Mouse (Mus musculus): ENCODE data around the gene Snx20.

The Snx20 gene

DNA sequence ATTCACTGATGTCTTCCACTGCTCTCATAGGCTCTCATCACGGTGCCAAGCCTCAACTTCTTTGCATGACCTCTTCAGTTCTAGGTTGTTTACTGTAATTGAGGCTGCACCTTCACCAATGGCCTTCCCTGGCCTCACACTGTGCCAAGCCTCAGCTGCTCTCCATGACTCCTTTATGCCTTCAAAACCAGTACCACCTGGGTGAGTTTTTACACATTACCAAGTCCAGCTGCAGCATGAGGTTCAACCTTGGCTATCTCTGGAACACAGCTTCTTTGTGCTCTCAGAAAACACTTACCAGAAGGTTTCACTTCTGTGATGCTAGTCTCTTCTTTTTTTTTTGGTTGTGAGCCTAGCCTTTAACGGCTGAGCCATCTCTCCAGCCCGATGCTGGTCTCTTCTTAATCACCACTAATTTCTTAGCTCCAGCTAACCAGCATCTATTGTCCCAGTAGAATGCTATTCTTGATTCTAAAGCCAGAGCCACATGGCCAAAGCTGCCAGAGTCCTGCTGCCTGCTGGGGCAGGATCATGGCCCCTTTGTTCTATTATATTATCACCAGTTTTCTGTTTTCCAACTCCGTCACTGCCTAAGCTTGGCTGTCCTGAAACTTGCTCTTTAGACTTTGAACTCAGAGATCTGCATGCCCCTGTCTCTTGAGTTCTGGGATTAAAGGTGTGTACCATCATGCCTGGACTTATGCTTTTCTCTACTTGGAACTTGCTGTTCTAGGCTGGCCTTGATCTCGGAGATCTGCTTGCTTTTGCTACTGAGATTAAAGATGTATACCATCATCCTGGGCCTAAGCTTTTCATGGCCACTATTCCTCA lies 7.0 kb upstream of the Snx20 start:
- no peak for DNase-seq

DNA sequence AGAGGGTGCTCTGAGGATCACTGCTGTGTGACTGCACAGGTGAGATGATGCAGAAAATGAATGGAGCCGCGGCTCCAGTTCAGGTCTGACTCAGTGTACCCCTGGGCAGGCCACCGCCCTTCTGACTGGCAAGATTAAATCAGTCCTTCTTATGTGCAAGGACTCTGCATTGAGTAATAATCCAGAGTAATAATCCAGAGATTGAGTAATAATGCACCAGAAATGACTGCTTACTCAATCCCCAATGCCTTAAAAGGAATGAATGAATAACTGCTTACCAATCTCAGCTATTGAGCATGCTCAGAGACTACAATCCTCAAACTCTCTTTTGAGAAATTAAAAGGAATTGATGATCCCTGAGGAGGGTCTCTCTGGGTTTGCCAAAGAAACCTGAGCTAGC lies 3.0 kb upstream of the Snx20 start:
- DNase-seq: no peak

DNA sequence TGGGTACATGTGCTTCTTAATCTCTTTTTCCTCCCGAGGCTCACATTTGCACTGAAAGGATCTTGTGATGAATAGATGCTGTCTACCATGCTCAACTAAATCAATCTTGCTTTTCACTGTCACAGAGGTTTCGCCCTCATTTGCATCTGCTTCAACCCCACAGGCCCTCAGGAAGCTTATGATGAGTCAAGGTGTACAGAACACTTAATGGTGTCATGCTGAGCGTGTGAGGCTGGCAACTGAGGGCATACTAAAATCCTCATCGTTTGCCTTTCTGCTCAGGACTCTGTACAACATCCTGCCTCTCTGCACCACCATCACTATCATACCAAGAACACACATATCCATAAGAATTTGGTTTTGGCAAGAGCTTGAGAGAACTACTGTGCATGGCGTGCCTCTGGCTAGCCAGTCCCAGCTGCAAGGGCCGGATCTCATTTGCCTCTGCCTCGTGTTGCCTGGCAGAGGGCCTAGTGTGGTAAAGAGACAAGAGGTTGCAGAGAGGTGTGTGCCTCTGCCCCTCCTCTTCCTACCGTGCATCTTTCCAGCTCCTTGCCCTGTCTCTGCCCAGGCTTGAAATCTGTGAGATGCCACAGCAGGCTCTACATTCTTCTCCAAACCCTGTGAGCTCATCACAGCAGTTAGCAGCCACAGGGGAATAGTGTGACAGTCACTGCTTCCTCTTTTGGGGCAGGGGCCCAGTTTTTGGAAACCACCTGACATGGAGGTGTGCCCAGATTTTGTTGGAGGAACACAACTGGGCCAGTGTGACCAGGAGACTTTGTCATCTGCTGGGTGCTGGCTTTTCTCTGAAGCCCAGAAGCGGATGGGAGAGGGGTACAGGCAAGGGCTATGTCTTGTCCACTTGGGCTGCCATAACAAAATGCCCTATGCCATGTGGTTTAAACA lies 1.4 kb upstream of the Snx20 start:
- DNase-seq: no peak

DNA sequence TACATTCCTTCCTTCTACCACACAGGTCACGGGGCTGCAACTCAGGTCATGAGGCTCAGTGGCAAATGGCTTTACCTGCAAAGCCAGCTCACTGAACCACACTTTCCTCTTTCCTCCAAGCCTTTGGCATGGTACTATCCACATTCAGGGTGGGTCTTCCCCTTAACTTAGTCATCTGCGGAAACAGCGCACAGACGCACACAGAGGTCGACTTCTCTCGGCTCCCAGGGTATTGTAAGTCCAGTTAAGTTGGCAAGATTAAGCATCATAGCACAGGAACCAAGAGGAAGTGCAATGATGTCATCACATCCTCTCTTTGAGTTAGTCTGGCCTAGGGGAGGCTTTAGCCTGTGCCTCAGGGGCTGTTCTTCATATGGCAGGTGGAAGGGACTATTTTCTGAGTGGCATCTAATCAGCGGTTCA lies 2.6 kb downstream of the Snx20 start:
- DNase-seq: no peak

DNA sequence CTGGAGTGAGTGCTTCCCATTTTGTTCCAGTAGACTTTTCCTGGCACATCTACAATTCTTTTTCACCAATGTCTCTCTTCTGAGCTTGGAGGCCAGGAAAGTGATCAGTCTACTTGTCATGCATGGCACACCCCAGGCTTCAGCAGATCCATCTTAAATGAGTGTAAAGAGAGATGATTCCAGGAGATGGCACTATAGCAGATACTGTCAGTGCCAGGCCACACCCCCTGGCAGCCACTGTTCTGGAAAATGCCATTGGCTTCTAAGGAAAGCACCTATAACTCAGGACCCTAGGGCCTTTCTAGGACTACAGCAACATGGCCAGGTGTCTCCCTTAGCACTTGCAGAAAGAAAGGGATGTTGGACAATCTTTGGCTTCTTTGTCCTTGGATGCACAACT lies 4.8 kb downstream of the Snx20 start:
- DNase-seq: peak in 1 of 2 experiments; percentile 27

DNA sequence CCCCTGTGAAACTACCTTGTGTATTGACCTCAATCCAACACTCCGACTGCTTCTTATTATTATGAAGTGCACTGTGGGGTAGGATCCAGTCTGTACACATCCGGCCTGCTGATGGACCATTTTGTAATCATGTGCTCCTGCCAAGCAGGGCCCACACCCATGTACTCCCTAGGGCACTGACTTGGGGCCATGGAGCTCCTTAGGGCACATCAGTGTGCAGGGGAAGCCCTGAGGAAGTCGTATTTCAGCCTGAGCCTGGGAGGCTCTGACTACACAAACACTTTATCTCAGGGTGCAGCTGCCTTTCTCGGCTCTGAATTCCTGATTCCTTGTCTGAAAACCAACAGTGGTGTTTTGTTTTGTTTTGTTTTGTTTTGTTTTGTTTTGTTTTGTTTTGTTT lies 5.7 kb downstream of the Snx20 start:
- DNase-seq: no peak

DNA sequence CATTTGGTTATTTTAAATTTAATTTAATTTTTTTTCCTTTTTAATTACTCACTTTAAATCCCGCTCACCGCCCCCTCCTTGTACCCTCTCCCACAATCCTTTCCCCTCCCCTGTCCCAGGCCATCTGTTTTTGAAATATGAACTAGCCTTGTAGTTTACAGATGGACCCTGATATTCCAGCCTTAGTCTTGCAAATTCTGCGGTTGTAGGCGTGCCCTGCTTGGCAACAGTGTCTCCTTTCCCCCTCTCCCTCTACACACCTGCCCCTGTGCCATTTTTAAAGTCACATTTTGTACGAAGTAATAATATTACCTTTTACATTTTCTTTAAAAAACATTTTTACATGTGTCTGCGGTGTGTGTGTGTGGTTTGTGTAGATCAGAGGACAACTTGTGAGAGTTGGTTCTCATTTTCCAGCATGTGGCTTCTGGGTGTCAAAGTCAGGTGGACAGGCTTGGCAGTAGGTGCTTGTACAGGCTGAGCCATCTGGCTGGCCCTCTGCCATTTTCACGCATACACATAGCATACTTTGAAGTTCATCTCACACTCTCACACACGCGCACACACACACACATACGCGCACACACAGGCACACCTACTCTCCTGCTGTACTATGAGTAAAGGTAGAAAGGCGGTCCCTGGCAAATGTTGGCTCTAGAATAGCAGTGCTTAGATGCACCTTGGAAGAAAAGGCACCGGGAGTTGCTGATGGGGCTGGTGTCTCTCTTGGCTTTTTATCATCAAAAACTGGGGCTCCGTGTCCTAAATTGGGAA lies 7.7 kb downstream of the Snx20 start:
- DNase-seq: peak; percentile 57 to 59

DNA sequence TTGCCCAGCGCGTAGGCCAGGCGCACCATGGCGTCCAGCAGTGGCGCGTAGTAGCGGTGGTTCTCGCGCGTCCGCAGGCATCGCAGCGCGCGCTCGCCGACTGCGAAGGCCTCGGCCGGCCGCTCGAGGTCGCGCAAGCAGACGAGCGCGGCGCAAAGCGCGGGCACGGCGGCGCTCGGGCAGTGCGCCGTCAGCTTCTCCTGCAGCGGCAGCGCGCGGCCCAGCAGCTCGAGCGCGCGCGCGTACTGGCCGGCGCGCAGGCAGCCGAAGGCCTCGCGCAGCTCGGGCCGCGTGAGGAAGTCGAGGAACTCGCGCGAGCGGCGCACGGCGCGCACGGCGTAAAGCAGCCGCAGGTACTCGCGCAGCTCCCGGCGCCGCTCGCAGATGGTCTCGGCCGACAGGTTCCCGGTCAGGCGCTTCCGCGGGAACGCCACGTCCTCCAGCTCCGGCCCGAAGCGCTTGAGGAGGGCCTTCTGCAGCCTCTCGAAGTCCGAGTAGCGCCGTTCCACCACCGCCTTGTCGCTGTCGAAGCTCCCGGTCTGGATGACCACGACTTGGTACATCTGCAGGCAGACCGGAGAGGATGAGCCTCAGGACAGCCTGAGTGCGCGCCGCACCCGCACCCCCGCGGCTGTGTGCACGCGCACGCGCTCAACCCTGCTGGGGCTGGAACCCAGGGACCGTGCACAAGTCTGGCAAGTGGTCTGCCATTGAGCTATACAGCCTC lies 8.5 kb downstream of the Snx20 start:
- DNase-seq: peak; percentile 73 to 88

DNA sequence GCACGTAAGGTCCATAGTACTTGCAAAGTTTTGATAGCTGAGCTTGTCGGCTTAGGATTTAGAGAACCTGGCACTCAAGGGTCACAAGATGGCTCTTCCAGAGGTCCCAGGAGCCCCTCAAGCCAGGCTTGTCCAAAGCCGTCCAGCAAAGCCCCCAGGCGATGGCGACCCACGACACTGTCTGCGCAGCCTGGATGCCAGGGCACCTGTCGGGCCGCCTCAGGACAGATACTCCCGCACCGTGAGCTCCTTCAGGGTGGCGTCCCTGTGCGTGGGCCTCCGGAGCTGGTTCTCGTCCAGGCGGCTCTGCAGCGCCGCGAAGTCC lies 9.0 kb downstream of the Snx20 start:
- DNase-seq: no peak

DNA sequence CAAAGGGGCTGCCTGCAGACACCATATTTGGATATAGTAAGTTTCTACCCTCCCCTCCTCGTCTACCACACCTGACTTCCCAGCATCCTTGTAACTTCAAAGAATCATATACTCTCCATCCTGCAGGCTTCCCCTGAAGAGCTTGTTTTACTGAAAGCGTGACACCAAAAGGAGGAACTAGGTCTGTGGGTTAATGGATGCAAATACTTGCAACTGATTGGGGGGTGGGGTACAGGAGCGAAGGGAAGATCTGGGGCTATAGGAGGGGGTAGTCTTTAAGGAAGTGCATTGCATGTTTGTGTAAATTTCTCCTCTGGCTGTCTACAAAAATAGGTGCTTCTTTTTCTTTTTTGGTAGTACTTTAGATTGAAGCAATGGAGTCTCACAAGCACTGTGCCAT lies 9.5 kb downstream of the Snx20 start:
- DNase-seq: no peak

DNA sequence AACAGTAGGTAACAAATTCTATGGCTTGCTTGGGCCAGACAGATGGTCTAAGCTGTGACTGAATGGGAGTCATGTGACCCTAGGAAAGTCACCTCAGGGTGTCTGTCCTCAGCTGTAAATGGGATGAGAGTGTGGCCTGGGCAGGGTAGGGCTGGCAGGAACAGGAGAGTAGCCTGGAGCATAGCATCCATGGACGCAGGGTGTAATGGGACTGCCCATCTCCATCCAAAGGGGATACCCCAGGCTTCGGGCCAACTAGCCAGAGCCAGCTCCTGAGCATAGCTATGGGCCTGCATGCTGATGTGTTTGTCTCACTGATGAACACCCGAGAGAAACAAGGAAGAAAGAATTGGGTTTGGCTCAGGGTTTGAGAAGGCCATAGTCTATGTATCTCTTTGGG lies 11.7 kb downstream of the Snx20 start:
- peak in 1 of 2 experiments; percentile 30 for DNase-seq

DNA sequence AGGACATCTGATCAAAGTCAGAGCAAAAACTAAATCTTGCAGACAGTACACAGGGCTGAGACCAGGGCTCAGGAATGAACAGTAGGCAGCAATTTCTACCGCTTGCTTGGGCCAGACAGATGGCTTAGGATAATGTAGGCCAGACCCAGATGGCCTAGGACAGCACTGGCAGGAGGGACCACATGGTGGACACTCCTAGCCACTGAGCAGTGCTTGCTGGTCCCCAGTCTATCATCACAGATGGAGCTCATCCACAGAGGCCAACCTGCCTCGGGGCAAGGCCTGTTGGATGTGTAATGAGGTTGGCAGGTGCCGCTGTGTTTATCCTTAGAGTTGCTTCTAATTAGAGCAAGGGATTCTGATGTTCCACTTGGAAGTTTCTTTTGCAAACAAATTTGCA lies 12.6 kb downstream of the Snx20 start:
- DNase-seq: peak; percentile 75 to 86

DNA sequence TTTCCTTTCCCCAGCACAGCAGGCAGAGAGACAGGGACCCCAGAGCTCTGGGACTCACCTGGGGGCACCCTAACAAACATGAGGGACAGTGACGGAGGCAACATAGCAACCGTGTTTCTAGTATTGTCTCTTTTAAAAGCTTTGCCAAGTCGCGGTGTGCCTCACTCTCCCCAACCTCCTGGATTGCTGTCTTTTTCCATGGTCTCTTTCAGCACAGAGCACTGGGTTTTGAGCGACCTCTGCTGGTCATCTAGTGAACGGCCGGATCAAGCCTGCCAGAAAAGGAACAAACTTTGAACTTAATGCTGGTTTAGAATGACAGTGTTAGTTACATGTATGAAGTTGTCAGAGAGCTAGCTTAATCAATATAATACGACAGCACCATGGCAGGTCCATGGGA lies 14.5 kb downstream of the Snx20 start:
- DNase-seq: peak; percentile 80 to 88

DNA sequence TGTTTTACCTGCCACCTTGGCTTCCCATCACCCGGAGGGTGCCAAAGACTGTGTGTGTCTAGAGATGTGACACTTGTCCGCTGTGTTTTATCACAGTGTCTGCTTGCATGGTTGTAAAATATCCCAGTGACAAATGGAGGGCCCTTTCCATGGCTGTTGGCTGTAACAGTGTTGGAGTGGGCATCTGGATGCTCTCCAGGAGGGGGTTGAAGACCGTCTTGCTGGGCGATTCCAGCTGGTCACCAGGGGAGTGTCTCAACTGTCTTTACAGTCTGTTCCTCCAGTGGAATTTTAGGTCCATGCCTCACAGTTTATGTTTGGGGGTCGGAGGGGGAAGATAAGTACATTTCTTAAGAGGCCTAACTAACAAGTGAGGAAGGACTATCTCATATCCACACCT lies 15.0 kb downstream of the Snx20 start:
- DNase-seq: no peak

DNA sequence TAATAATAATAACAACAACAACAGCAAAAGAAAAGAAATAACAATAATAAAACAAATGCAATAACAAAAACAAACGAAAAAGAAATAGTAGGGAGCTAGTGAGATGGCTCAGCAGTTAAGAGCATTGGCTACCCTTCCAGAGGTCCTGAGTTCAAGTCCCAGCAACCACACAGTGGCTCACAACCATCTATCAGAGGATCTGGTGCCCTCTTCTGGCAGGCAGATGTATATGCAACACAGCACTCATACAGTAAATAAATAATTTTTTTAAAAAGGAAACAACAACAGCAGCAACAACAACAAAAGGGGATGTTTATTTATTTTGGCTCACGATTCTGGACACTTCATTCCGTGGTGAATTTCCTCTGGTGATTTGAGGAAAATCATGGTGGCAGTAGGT lies 16.4 kb downstream of the Snx20 start:
- no peak for DNase-seq

DNA sequence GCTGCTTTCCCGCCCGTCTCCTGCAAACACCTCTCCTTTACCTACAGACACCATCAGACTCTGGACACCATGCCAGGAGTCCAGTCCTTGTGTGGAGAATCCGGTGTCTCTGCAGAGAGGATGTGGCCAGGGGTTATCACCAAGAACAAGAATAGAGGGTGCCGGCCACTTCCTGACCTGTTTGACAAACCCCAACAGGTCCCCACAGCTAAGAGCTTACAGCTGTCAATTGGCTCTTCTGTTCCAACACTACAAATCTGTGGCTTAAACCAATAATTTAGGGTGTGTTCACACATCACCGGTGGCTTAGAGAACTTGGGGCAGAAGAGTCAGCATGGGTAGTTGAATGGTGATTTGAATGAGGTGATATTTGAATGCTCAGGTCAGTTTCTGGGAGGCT lies 17.3 kb downstream of the Snx20 start:
- no peak for DNase-seq

DNA sequence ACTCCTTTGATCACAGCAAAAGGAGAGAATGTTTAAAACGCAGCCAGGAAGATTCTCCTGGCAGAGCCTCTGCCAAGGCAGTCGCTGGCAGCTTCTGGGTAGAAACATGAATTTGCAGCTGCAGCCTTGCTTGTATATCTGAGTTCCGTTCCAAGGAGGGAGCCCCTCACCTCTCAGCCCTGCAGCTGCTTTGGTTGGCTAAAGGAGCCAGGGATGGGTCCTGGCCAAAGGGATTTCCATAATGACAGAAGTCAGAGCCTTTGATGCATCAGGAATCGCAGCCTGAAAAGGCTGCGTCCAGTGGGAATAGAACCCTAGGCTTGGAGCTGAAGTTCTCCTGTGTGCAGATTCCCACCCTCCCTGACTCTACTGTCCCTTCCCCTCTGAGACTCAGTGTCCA lies 20.9 kb downstream of the Snx20 start:
- DNase-seq: no peak

DNA sequence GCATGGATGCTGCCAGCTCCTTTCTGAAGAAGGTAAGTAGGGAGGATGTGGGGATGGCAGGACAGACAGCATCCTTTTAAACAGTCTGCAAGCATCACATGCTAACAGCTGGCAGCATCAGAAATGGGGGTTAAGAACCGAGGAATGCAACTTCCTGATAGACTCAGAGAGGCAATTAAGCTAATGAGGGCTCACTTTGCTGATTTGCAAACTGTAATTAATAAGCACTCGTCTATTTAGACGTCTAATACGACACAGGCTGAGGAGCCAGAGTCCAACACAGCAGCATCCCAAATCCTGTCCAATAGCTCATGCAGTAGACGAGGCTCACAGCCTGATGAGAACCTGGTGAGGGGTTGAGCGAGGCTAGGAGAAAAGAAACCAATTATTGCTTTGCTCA lies 25.7 kb downstream of the Snx20 start:
- DNase-seq: no peak

DNA sequence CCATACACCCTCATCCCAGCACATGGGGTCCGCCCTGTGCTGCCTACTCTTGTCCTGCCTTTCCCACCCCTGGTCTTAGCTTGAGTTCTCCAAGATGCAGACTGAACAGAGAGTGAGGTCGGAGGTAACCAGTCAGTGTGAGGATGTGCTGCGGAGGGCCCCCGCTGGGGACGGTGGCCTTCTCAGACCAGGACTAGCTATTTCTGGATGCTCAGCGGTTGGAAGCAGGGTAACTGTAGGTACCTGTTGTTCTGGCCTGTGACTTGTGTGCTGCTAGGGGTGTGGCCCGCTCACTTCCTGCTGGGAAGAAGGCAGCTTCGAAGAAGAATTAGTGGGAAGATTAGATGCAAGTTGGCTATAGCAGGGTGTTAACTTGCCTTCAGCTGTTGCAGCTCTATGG lies 26.9 kb downstream of the Snx20 start:
- no peak for DNase-seq

DNA sequence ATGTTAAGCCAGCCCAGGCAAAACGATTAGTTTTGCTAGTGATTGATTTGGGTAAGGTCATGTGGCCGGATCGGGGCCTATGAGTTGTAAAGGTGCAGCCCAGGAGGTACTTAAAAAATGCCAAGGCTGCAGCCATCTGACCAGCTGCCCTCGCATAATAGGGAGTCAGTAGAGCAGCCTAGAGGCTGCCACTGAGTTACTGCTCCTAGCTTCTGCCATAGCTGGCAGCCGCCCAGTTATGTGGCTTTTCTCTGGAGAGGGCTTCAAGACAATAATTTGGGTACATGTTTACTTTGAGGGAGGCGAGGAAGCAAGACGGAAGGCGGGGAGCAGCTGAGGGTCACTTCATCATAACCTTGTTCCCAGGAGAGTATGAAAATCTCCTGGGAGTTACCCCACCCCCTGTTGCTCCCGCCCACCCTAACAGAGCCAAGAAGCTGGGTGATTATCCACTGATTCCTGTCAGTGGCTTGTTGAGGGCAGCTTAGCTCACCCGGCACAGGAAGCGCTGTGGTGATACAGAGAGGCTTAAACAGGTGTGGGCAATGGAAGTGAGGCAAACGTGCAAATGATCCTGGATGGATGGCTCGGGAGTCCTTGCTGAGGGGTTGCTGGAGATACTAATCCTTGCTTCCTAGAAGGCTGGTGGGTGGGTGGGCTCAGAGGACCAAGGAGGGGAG lies 30.4 kb downstream of the Snx20 start:
- DNase-seq: no peak

DNA sequence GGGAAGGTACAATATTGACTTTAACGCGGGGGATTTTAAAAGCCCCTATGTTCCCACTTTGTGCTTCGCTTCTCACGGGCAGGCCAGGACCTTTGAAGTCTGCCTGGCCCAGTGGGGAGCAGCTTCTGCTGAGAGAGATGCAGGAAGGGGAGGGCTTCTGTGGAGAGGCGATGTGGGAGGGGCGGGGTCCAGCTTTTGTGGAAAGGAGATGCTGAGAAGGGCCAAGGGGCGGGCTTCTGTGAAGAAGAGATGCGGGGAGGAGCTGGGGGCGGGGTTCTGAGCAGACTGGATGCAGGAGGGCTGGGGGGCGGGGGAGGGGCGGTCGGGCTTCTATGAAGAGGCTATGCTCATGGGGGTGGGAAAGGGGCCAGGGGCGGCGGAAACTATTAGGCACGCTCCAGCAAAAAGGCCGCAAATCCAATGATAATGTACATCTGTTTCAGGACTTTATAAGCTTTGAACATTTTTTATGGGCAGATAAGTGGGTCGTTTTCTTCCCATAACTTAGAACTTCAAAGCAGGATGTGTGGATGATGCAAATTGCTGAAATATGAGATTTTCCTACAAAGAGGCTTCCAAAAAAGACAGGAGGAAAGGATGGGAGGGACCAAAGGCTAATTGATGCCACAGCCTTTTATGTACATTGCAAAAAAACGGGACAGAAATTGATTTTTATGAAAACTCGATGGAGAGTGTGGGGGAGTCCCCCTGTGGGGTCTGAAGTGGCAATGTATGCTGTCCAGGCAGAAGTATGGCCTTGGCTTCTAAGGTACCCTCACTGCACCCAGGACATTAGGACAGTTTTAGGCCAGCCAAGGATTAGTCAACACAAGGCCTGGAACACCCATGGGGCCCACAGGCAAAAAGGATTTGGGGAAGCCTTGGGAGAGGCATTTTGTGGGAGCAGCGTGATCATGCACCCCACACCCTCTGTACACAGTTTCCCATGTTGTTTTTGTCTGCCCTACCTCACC lies 31.6 kb downstream of the Snx20 start:
- peak in 1 of 2 experiments; percentile 39 for DNase-seq

All from cerebellum, adult 18-20 months (tissue).